Mouse (Mus musculus): ENCODE measurements around the gene Maff. TPM values are rescaled to one million over a fixed set of nuclear protein-coding genes. Genes with fewer than 3 reads are reported as not detected.

The Maff gene
- polyA plus RNA-seq, 1 experiment, result 28.5 TPM

DNA sequence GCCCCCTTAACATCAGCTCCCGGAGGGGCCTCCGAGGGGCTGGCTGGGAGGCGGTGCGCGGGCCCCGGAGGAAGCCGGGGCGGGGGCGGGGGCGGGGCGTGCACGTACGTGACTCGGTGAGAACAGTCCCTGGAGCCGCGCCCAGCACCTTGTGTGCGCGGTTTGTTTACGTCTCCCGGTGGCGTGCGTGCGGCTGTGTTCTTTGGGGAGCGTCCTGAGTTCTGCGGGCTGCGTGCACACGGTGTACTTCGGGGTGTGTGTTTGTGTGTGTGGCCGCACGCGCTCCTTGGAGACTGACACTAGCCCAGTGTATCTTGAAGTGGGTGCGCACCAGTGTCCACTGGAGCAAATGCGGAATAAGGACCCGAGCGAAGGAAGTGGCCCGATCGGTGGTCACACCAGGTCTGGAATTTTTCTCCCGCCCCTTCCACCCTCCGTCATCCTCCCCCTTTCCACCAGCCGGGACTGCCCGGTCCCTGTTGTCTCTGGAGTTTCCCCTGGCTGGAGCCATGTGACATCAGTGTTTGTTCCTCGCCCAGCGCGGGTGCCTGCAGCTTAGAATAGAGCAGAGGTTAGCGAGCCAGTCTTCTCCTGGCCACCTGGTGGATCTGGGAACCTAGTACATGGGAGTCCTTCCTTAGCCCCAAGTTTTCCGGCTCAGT, 1.6 kb downstream of the Maff start:
- Histone ChIP-seq H3K36me3 (ENCODE audit: control insufficient read depth, insufficient read depth, low read length) (no peaks in the 10 kb centered on the region), H3K27ac (ENCODE audit: insufficient read depth, low read depth, low read length) (peak overlapping the region; percentile 82), H3K4me1 (ENCODE audit: control insufficient read depth, insufficient read depth, insufficient read length, low read length) (peaks cover 22% of the 10 kb centered on the region), H3K4me3 (ENCODE audit: low read depth, low read length) (peak overlapping the region; percentile 72), H3K27me3 (ENCODE audit: control insufficient read depth, insufficient read depth, low read length) (no peaks in the 10 kb centered on the region)
- WGBS, result under 1% methylated on average over 46 of the region's 46 CpGs
- no peak for TF ChIP-seq POLR2A (IDR thresholded peaks at IDR 0.05; ENCODE audit: low read depth, low read length)
- TF ChIP-seq CTCF (IDR thresholded peaks at IDR 0.05; ENCODE audit: extremely low read depth, insufficient read length, insufficient replicate concordance, low read depth, low read length), result peak; percentile 29; the same call in 1 of the 2 replicates

DNA sequence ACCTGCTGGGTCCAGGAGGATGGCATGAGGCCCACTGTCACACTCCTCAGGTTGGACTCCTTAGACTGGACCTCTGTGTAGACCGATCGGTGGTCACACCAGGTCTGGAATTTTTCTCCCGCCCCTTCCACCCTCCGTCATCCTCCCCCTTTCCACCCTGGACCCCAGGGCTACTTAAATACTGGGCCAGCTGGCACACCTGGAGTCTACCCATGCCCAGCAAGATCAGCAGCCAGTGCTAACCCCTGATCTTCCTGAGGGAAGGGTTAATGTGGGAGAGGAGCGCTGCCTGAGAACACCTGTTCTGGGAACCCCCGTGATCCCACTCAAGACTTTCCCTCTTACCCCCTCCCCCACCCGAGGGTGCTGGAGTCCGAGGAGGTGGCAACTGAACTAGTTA, 2.2 kb downstream of the Maff start:
- Histone ChIP-seq H3K36me3 (ENCODE audit: control insufficient read depth, insufficient read depth, low read length) (no peaks in the 10 kb centered on the region), H3K27me3 (ENCODE audit: control insufficient read depth, insufficient read depth, low read length) (no peaks in the 10 kb centered on the region), H3K4me3 (ENCODE audit: low read depth, low read length) (peak overlapping the region; percentile 72), H3K4me1 (ENCODE audit: control insufficient read depth, insufficient read depth, insufficient read length, low read length) (peaks cover 24% of the 10 kb centered on the region), H3K27ac (ENCODE audit: insufficient read depth, low read depth, low read length) (no peak overlapping the region)
- 59% methylated on average over 8 of the region's 8 CpGs for WGBS
- no peak for TF ChIP-seq CTCF (IDR thresholded peaks at IDR 0.05; ENCODE audit: extremely low read depth, insufficient read length, insufficient replicate concordance, low read depth, low read length)
- TF ChIP-seq POLR2A (IDR thresholded peaks at IDR 0.05; ENCODE audit: low read depth, low read length), result no peak

DNA sequence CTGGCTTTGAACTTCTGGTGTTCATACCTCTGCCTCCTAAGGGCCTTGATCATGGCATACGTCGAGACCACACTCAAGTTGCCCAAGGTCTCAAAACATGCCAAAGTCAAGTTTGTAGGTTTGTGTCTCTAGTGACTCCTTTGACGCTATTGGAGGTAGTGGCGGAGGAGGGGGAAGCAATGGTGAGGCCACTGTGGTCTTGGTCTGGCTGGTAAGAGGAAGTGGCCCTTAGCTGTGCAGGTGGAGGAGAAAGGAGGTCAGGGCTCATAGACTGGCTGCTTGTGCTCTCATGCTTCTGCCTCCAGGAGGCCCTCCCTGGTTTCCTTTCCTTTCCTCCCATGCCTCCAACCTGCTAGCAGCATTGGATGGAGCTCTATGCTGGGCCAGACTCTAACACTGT, 4.4 kb downstream of the Maff start:
- no peaks in the 10 kb centered on the region for H3K27me3 ChIP-seq (ENCODE audit: control insufficient read depth, insufficient read depth, low read length)
- WGBS, result 84% methylated on average over 4 of the region's 4 CpGs
- no peak overlapping the region for H3K27ac ChIP-seq (ENCODE audit: insufficient read depth, low read depth, low read length)
- H3K36me3 ChIP-seq (ENCODE audit: control insufficient read depth, insufficient read depth, low read length), result no peaks in the 10 kb centered on the region
- TF ChIP-seq POLR2A (IDR thresholded peaks at IDR 0.05; ENCODE audit: low read depth, low read length), result no peak
- TF ChIP-seq CTCF (IDR thresholded peaks at IDR 0.05; ENCODE audit: extremely low read depth, insufficient read length, insufficient replicate concordance, low read depth, low read length), result no peak
- no peak overlapping the region for H3K4me3 ChIP-seq (ENCODE audit: low read depth, low read length)
- peaks cover 25% of the 10 kb centered on the region for H3K4me1 ChIP-seq (ENCODE audit: control insufficient read depth, insufficient read depth, insufficient read length, low read length)

DNA sequence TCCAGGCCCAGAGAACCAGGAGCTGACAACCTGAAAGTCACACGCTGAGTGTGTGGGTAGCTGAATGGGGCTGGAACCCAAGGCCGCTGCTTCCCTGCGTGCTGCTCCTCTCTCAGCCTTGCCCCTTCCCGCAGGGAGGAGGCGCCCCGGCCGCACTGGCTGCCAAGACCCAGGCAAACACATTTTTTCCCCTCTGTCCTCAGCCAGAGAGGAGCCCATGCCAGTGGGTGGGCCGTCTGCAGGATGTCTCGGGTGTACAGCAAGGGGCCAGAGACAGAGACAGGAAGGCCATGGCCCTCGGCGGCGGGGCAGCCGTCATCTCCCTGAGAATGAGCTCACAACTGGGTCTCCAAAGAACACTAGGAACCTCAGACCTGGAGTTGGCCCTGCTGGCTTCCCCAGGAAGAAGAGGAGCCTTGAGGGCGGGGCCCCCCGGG, 4.9 kb downstream of the Maff start:
- Histone ChIP-seq H3K4me1 (ENCODE audit: control insufficient read depth, insufficient read depth, insufficient read length, low read length) (peaks cover 25% of the 10 kb centered on the region), H3K27me3 (ENCODE audit: control insufficient read depth, insufficient read depth, low read length) (no peaks in the 10 kb centered on the region), H3K27ac (ENCODE audit: insufficient read depth, low read depth, low read length) (no peak overlapping the region), H3K4me3 (ENCODE audit: low read depth, low read length) (no peak overlapping the region), H3K36me3 (ENCODE audit: control insufficient read depth, insufficient read depth, low read length) (no peaks in the 10 kb centered on the region)
- WGBS, result 70% methylated on average over 15 of the region's 15 CpGs
- TF ChIP-seq CTCF (IDR thresholded peaks at IDR 0.05; ENCODE audit: extremely low read depth, insufficient read length, insufficient replicate concordance, low read depth, low read length) (no peak), POLR2A (IDR thresholded peaks at IDR 0.05; ENCODE audit: low read depth, low read length) (no peak)

DNA sequence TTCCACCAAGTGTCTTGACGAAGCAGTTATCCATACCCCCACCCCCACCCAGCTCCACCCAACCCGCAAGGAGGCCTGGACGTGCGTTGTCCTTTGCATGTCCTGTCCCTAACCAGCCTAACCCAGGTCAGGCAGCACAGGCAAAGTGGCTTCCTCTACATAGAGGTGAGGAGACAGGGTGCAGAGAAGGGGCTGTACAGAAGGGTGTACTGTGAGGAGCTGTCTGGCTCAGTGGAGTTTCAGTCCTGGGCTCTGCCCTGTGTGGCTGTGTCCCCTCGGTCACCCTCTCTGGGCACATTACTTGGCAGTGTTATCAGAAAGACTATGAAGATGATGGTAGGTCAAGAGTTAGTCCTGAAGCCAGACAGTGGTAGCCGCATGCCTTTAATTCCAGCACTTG, 6.1 kb downstream of the Maff start:
- 89% methylated on average over 6 of the region's 6 CpGs for WGBS
- Histone ChIP-seq H3K4me3 (ENCODE audit: low read depth, low read length) (no peak overlapping the region), H3K27ac (ENCODE audit: insufficient read depth, low read depth, low read length) (no peak overlapping the region), H3K4me1 (ENCODE audit: control insufficient read depth, insufficient read depth, insufficient read length, low read length) (peaks cover 35% of the 10 kb centered on the region), H3K36me3 (ENCODE audit: control insufficient read depth, insufficient read depth, low read length) (no peaks in the 10 kb centered on the region), H3K27me3 (ENCODE audit: control insufficient read depth, insufficient read depth, low read length) (no peaks in the 10 kb centered on the region)
- TF ChIP-seq POLR2A (IDR thresholded peaks at IDR 0.05; ENCODE audit: low read depth, low read length), result no peak
- TF ChIP-seq CTCF (IDR thresholded peaks at IDR 0.05; ENCODE audit: extremely low read depth, insufficient read length, insufficient replicate concordance, low read depth, low read length), result no peak

DNA sequence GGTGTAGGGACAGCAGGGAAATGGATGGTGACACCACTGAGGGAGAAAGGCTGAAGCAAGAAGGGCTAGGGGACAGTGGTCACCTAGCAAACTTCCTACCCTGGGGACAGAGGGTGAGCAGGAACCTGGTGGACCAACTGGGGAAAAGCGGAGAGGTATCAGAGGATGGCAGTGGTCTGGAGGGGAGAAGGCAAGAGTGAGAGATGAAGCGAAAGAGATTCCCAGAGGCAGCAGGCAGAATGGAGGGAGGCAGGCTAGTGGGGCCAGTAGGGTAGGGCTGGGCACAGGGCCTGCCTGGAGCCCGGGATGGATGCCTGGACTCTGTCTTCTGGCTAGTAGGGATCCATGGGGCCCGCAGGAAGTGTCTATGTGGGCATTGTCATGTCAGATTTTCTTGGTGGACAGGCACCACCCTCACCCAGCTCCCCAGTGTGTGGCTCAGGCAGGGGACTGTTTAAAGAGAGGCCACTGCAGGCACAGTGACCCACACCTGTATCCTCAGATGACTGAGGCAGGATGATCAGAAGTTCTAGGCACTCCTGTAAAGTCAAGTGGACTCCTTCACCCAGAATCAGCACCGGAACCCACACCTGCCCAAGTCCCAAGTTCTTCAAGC, 7.4 kb downstream of the Maff start:
- Histone ChIP-seq H3K27ac (ENCODE audit: insufficient read depth, low read depth, low read length) (no peak overlapping the region), H3K36me3 (ENCODE audit: control insufficient read depth, insufficient read depth, low read length) (no peaks in the 10 kb centered on the region), H3K27me3 (ENCODE audit: control insufficient read depth, insufficient read depth, low read length) (no peaks in the 10 kb centered on the region), H3K4me3 (ENCODE audit: low read depth, low read length) (no peak overlapping the region), H3K4me1 (ENCODE audit: control insufficient read depth, insufficient read depth, insufficient read length, low read length) (peaks cover 39% of the 10 kb centered on the region)
- TF ChIP-seq POLR2A (IDR thresholded peaks at IDR 0.05; ENCODE audit: low read depth, low read length) (no peak), CTCF (IDR thresholded peaks at IDR 0.05; ENCODE audit: extremely low read depth, insufficient read length, insufficient replicate concordance, low read depth, low read length) (no peak)
- 77% methylated on average over 5 of the region's 5 CpGs for WGBS

DNA sequence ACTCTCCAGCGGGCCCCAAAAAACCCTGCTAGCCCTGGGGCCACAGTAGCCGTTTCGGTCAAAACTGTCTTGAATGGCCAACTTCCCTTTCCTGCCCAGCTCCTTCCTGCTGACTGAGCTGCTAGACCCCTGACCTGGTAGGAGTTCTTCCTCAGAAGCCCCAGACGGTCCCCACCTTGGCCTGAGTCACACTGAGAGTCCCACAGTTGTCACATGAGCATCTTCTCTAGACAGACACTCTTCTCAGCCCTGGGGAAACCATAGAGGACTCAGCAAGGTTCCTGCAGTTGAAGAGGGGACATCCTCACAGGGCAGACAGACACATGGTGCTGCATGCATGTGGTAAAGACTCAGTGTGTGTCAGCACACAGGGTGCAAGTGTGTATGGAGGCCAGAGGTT, 8.2 kb downstream of the Maff start:
- no peak overlapping the region for H3K27ac ChIP-seq (ENCODE audit: insufficient read depth, low read depth, low read length)
- H3K4me1 ChIP-seq (ENCODE audit: control insufficient read depth, insufficient read depth, insufficient read length, low read length), result peaks cover 39% of the 10 kb centered on the region
- 77% methylated on average over 4 of the region's 4 CpGs for WGBS
- no peak for TF ChIP-seq POLR2A (IDR thresholded peaks at IDR 0.05; ENCODE audit: low read depth, low read length)
- no peak for TF ChIP-seq CTCF (IDR thresholded peaks at IDR 0.05; ENCODE audit: extremely low read depth, insufficient read length, insufficient replicate concordance, low read depth, low read length)
- no peaks in the 10 kb centered on the region for H3K27me3 ChIP-seq (ENCODE audit: control insufficient read depth, insufficient read depth, low read length)
- 0 out of 2 replicates have a peak, but pooled peaks cover 2% of the 10 kb centered on the region for H3K36me3 ChIP-seq (ENCODE audit: control insufficient read depth, insufficient read depth, low read length)
- H3K4me3 ChIP-seq (ENCODE audit: low read depth, low read length), result no peak overlapping the region

Measured in small intestine, adult 2 months (tissue).